Mouse (Mus musculus) MEL (cell line): ENCODE results near the gene Slc29a2. TPM values are rescaled to one million over a fixed set of nuclear protein-coding genes. Genes with fewer than 3 reads are reported as not detected.

Source experiments
- DNase-seq: peaks from one replicate; pipeline ENCODE4 v3.0.0; 2011; ENCODE audit warnings: low read depth, low spot score
- H3K27ac ChIP-seq: 2 replicates; pipeline ENCODE4 v1.5.1; 2012; ENCODE audit warnings: low read depth, mild to moderate bottlenecking, control low read depth, low read length, moderate library complexity; ENCODE audit not compliant: control insufficient read depth
- H3K27me3 ChIP-seq, 2 experiments: fragments of 150-350 bp in 1 of 2; sonication (generic) in 1 of 2; 2 replicates each; pipeline ENCODE4 v1.6.1; 2012; ENCODE audit warnings: low read length in 2 of 2, mild to moderate bottlenecking in 2 of 2, improper control_type of control experiment in 1 of 2, moderate library complexity in 1 of 2; ENCODE audit not compliant: insufficient read depth in 2 of 2, control insufficient read depth in 1 of 2
- H3K36me3 ChIP-seq, 2 experiments: 2 replicates each; pipeline ENCODE4 v1.6.1; 2012 to 2014; ENCODE audit warnings: low read length in 2 of 2, improper control_type of control experiment in 1 of 2, inconsistent platforms in 1 of 2, mild to moderate bottlenecking in 1 of 2; ENCODE audit not compliant: insufficient read depth in 2 of 2, control insufficient read depth in 1 of 2
- H3K4me1 ChIP-seq, 2 experiments: fragments of 150-350 bp in 1 of 2; sonication (generic) in 1 of 2; 2 replicates each; pipeline ENCODE4 v1.6.1; 2012; ENCODE audit warnings: low read length in 2 of 2, improper control_type of control experiment in 1 of 2, mild to moderate bottlenecking in 1 of 2; ENCODE audit not compliant: insufficient read depth in 2 of 2, control insufficient read depth in 1 of 2
- H3K4me3 ChIP-seq, 2 experiments: fragments of 150-350 bp in 1 of 2; sonication (generic) in 1 of 2; 2 replicates each; pipeline ENCODE4 v1.5.1; 2012; ENCODE audit warnings: low read depth in 2 of 2, low read length in 2 of 2, mild to moderate bottlenecking in 2 of 2, moderate library complexity in 2 of 2, control low read depth in 1 of 2, improper control_type of control experiment in 1 of 2; ENCODE audit not compliant: control insufficient read depth in 1 of 2, insufficient read depth in 1 of 2
- H3K79me2 ChIP-seq: 2 replicates; pipeline ENCODE4 v1.6.1; 2012; ENCODE audit warnings: mild to moderate bottlenecking, low read length, moderate library complexity; ENCODE audit not compliant: control insufficient read depth, poor library complexity, insufficient read depth
- H3K9ac ChIP-seq: 2 replicates; pipeline ENCODE4 v1.6.1; 2012; ENCODE audit warnings: low read depth, mild to moderate bottlenecking, control low read depth, low read length, moderate library complexity; ENCODE audit not compliant: control insufficient read depth, poor library complexity, severe bottlenecking
- H3K9me3 ChIP-seq: fragments of 150-350 bp; sonication (generic); replicated peaks from 2 replicates; pipeline ENCODE4 v1.6.1; 2012; ENCODE audit warnings: mild to moderate bottlenecking, low read length, improper control_type of control experiment, moderate library complexity; ENCODE audit not compliant: insufficient read depth
- CHD1 ChIP-seq: IDR thresholded peaks from 2 replicates; pipeline ENCODE4 v1.6.1; 2012; ENCODE audit warnings: low read depth, mild to moderate bottlenecking, inconsistent platforms, low read length, improper control_type of control experiment
- CHD2 ChIP-seq: IDR thresholded peaks from 2 replicates; pipeline ENCODE4 v1.6.1; 2011; ENCODE audit warnings: low read length, improper control_type of control experiment
- E2F4 ChIP-seq: IDR thresholded peaks from 2 replicates; pipeline ENCODE4 v1.6.1; 2011; ENCODE audit warnings: low read depth, low read length, improper control_type of control experiment, borderline replicate concordance
- ELF1 ChIP-seq: IDR thresholded peaks from 2 replicates; pipeline ENCODE4 v1.6.1; 2014; ENCODE audit warnings: low read depth, mild to moderate bottlenecking, inconsistent platforms, low read length, improper control_type of control experiment, moderate library complexity
- EP300 ChIP-seq, 2 experiments: IDR thresholded peaks; 2 replicates each; pipeline ENCODE4 v1.6.1; 2011; ENCODE audit warnings: improper control_type of control experiment in 2 of 2, low read length in 2 of 2, low read depth in 1 of 2, mild to moderate bottlenecking in 1 of 2
- ETS1 ChIP-seq: IDR thresholded peaks from 2 replicates; pipeline ENCODE4 v1.6.1; 2012; ENCODE audit warnings: low read depth, mild to moderate bottlenecking, inconsistent platforms, low read length, improper control_type of control experiment, moderate library complexity
- GABPA ChIP-seq: IDR thresholded peaks from 2 replicates; pipeline ENCODE4 v1.6.1; 2012; ENCODE audit warnings: low read depth, mild to moderate bottlenecking, inconsistent platforms, low read length, improper control_type of control experiment, moderate library complexity
- GATA1 ChIP-seq: IDR thresholded peaks from 2 replicates; pipeline ENCODE4 v1.6.1; 2011; ENCODE audit warnings: low read depth, low read length, improper control_type of control experiment
- HCFC1 ChIP-seq: IDR thresholded peaks from 2 replicates; pipeline ENCODE4 v1.6.1; 2012; ENCODE audit warnings: low read depth, mild to moderate bottlenecking, inconsistent platforms, low read length, improper control_type of control experiment, moderate library complexity
- JUND ChIP-seq: IDR thresholded peaks from 2 replicates; pipeline ENCODE4 v1.6.1; 2011; ENCODE audit warnings: low read depth, mild to moderate bottlenecking, improper control_type of control experiment, low read length
- KAT2A ChIP-seq: conservative IDR thresholded peaks from 2 replicates; pipeline ENCODE4 v1.6.1; 2012; ENCODE audit warnings: low read depth, low read length, improper control_type of control experiment, inconsistent platforms
- MAFK ChIP-seq: IDR thresholded peaks from 2 replicates; pipeline ENCODE4 v1.6.1; 2011; ENCODE audit warnings: low read depth, mild to moderate bottlenecking, low read length, improper control_type of control experiment, borderline replicate concordance
- MAX ChIP-seq: IDR thresholded peaks from 2 replicates; pipeline ENCODE4 v1.6.1; 2011; ENCODE audit warnings: low read length, improper control_type of control experiment
- MAZ ChIP-seq: IDR thresholded peaks from 2 replicates; pipeline ENCODE4 v1.6.1; 2012; ENCODE audit warnings: low read depth, mild to moderate bottlenecking, inconsistent platforms, low read length, improper control_type of control experiment
- MEF2A ChIP-seq: IDR thresholded peaks from 2 replicates; pipeline ENCODE4 v1.6.1; 2014; ENCODE audit warnings: low read depth, mild to moderate bottlenecking, inconsistent platforms, low read length, improper control_type of control experiment; ENCODE audit not compliant: poor library complexity, insufficient replicate concordance, severe bottlenecking; ENCODE audit errors: extremely low read depth
- MXI1 ChIP-seq: IDR thresholded peaks from 2 replicates; pipeline ENCODE4 v1.6.1; 2011; ENCODE audit warnings: mild to moderate bottlenecking, low read depth, low read length, improper control_type of control experiment
- MYC ChIP-seq: IDR thresholded peaks from 2 replicates; pipeline ENCODE4 v1.6.1; 2011; ENCODE audit warnings: low read depth, mild to moderate bottlenecking, low read length, improper control_type of control experiment, moderate library complexity
- NELFE ChIP-seq: IDR thresholded peaks from 2 replicates; pipeline ENCODE4 v1.6.1; 2011; ENCODE audit warnings: low read depth, low read length, improper control_type of control experiment
- NRF1 ChIP-seq: IDR thresholded peaks from 2 replicates; pipeline ENCODE4 v1.6.1; 2014; ENCODE audit warnings: low read depth, mild to moderate bottlenecking, inconsistent platforms, low read length, improper control_type of control experiment, moderate library complexity; ENCODE audit not compliant: poor library complexity, insufficient read depth, severe bottlenecking
- POLR2A ChIP-seq, 2 experiments: IDR thresholded peaks; 2 replicates each; pipeline ENCODE4 v1.6.1; 2011 to 2012; ENCODE audit warnings: low read length in 2 of 2, mild to moderate bottlenecking in 2 of 2, control low read depth in 1 of 2, improper control_type of control experiment in 1 of 2, low read depth in 1 of 2, moderate library complexity in 1 of 2; ENCODE audit not compliant: control insufficient read depth in 1 of 2, insufficient read depth in 1 of 2, poor library complexity in 1 of 2
- POLR2AphosphoS2 ChIP-seq: IDR thresholded peaks from 2 replicates; pipeline ENCODE4 v1.6.1; 2011; ENCODE audit warnings: low read length, improper control_type of control experiment
- POLR2AphosphoS5 ChIP-seq: IDR thresholded peaks from 2 replicates; pipeline ENCODE4 v1.6.1; 2012; ENCODE audit warnings: low read depth, borderline replicate concordance, mild to moderate bottlenecking, inconsistent platforms, low read length, moderate library complexity, mixed read lengths
- RAD21 ChIP-seq: IDR thresholded peaks from 2 replicates; pipeline ENCODE4 v1.6.1; 2011; ENCODE audit warnings: mild to moderate bottlenecking, low read depth, low read length, improper control_type of control experiment
- RCOR1 ChIP-seq: IDR thresholded peaks from 2 replicates; pipeline ENCODE4 v1.6.1; 2012; ENCODE audit warnings: low read depth, mild to moderate bottlenecking, inconsistent platforms, low read length, improper control_type of control experiment
- SIN3A ChIP-seq: IDR thresholded peaks from 2 replicates; pipeline ENCODE4 v1.6.1; 2012; ENCODE audit warnings: low read length, improper control_type of control experiment, inconsistent platforms
- SMC3 ChIP-seq: IDR thresholded peaks from 2 replicates; pipeline ENCODE4 v1.6.1; 2011; ENCODE audit warnings: low read depth, low read length, improper control_type of control experiment
- TAL1 ChIP-seq: IDR thresholded peaks from 2 replicates; pipeline ENCODE4 v1.6.1; 2012; ENCODE audit warnings: mild to moderate bottlenecking, inconsistent platforms, low read length, moderate library complexity, mixed read lengths
- TBP ChIP-seq: IDR thresholded peaks from 2 replicates; pipeline ENCODE4 v1.8.0; 2011; ENCODE audit warnings: low read depth, low read length, improper control_type of control experiment
- UBTF ChIP-seq: IDR thresholded peaks from 2 replicates; pipeline ENCODE4 v1.6.1; 2012; ENCODE audit warnings: low read depth, mild to moderate bottlenecking, inconsistent platforms, low read length, improper control_type of control experiment, moderate library complexity, borderline replicate concordance; ENCODE audit not compliant: insufficient read depth
- USF1 ChIP-seq: IDR thresholded peaks from 2 replicates; pipeline ENCODE4 v1.6.1; 2014; ENCODE audit warnings: low read depth, mild to moderate bottlenecking, inconsistent platforms, low read length, improper control_type of control experiment, moderate library complexity
- USF2 ChIP-seq, 2 experiments: IDR thresholded peaks; 2 replicates each; pipeline ENCODE4 v1.6.1; 2011 to 2012; ENCODE audit warnings: improper control_type of control experiment in 2 of 2, low read length in 2 of 2, borderline replicate concordance in 1 of 2, inconsistent platforms in 1 of 2, low read depth in 1 of 2, mild to moderate bottlenecking in 1 of 2; ENCODE audit not compliant: insufficient read depth in 1 of 2
- ZC3H11A ChIP-seq: IDR thresholded peaks from 2 replicates; pipeline ENCODE4 v1.6.1; 2012; ENCODE audit warnings: low read depth, mild to moderate bottlenecking, inconsistent platforms, low read length, improper control_type of control experiment
- ZKSCAN1 ChIP-seq: IDR thresholded peaks from 2 replicates; pipeline ENCODE4 v1.6.1; 2012; ENCODE audit warnings: low read depth, mild to moderate bottlenecking, inconsistent platforms, low read length, improper control_type of control experiment, moderate library complexity
- ZMIZ1 ChIP-seq: IDR thresholded peaks from 2 replicates; pipeline ENCODE4 v1.6.1; 2012; ENCODE audit warnings: low read depth, mild to moderate bottlenecking, inconsistent platforms, low read length, improper control_type of control experiment, moderate library complexity
- ZNF384 ChIP-seq: IDR thresholded peaks from 2 replicates; pipeline ENCODE4 v1.6.1; 2012; ENCODE audit warnings: low read depth, mild to moderate bottlenecking, inconsistent platforms, low read length, improper control_type of control experiment
- polyA plus RNA-seq, 2 experiments: library from polyadenylated mRNA; stranded (reverse) in 1 of 2; unstranded in 1 of 2; fragments of >175 nt in 1 of 2; fragments of >200 nt in 1 of 2; gene quantifications; 2 replicates each; pipeline versions ENCODE4 v1.2.1 to v1.2.4; 2012; ENCODE audit warnings: low replicate concordance in 2 of 2, low read depth in 1 of 2; ENCODE audit not compliant: insufficient read length in 2 of 2, insufficient read depth in 1 of 2, missing spikeins in 1 of 2
- total RNA-seq: library from RNA; depleted of rRNA; stranded (reverse); fragments of 300-350 nt; gene quantifications from 2 replicates; pipeline ENCODE4 v1.2.3, GENCODE M21; 2012

The Slc29a2 gene
- total and polyA plus RNA-seq, 3 experiments = 3.2 to 10.9 TPM; not detected in 1

GRCm38 (mm10) chr19:5071545-5072369 lies 48.1 kb downstream of the Slc29a2 start:
- H3K36me3 ChIP-seq = peaks cover 0 to 2% of the 10 kb centered on the region in 2 experiments; a peak in 1 of 4 replicates
- peak overlapping the region; percentile 77 for H3K9ac ChIP-seq
- no peaks in the 10 kb centered on the region for H3K27me3 ChIP-seq
- H3K4me1 ChIP-seq = peaks cover 5 to 29% of the 10 kb centered on the region in 2 experiments
- H3K79me2 ChIP-seq = peaks cover 2% of the 10 kb centered on the region; the same call in 1 of the 2 replicates
- no peaks in the 10 kb centered on the region for H3K9me3 ChIP-seq
- H3K27ac ChIP-seq = peak overlapping the region; percentile 39
- DNase-seq = peak; percentile 94
- peak overlapping the region; percentile 56 to 68 for H3K4me3 ChIP-seq
- TF ChIP-seq SIN3A = no peak; the same call in 1 of the 2 replicates
- no peak for TF ChIP-seq ZMIZ1
- 0 out of 2 replicates have a peak, but pooled peaks have one; percentile 52 for TF ChIP-seq CHD1
- TF ChIP-seq JUND = no peak
- TF ChIP-seq GATA1 = no peak
- no peak for TF ChIP-seq NRF1
- no peak for TF ChIP-seq ZNF384
- TF ChIP-seq ZC3H11A = no peak
- TF ChIP-seq KAT2A = no peak
- no peak for TF ChIP-seq ELF1
- no peak for TF ChIP-seq MYC
- no peak for TF ChIP-seq MAFK
- TF ChIP-seq TAL1 = no peak
- 0 out of 2 replicates have a peak, but pooled peaks have one; percentile 21 for TF ChIP-seq HCFC1
- no peak for TF ChIP-seq ETS1
- no peak for TF ChIP-seq USF1
- TF ChIP-seq CHD2 = no peak
- no peak for TF ChIP-seq ZKSCAN1
- peak; percentile 2 to 55; a peak in 2 of 4 replicates for TF ChIP-seq POLR2A (IDR thresholded peaks at IDR 0.05; ENCODE audit: control insufficient read depth in 1 of 2, insufficient read depth in 1 of 2, low read depth in 1 of 2, low read length in 2 of 2, poor library complexity in 1 of 2)
- TF ChIP-seq MAZ = peak; percentile 61; the same call in 1 of the 2 replicates
- TF ChIP-seq TBP = 0 out of 2 replicates have a peak, but pooled peaks have one; percentile 12
- TF ChIP-seq GABPA = no peak
- no peak for TF ChIP-seq USF2 (IDR thresholded peaks at IDR 0.05; ENCODE audit: borderline replicate concordance in 1 of 2, insufficient read depth in 1 of 2, low read depth in 1 of 2, low read length in 2 of 2)
- TF ChIP-seq EP300 (IDR thresholded peaks at IDR 0.05; ENCODE audit: low read depth in 1 of 2, low read length in 2 of 2) = no peak
- TF ChIP-seq MXI1 = peak; percentile 38; the same call in 1 of the 2 replicates
- no peak for TF ChIP-seq MAX
- no peak for TF ChIP-seq SMC3
- TF ChIP-seq UBTF = no peak
- TF ChIP-seq MEF2A = no peak
- TF ChIP-seq RAD21 = no peak
- no peak for TF ChIP-seq POLR2AphosphoS2
- TF ChIP-seq E2F4 = no peak
- TF ChIP-seq NELFE = peak; percentile 37; the same call in 1 of the 2 replicates
- no peak for TF ChIP-seq RCOR1
- TF ChIP-seq POLR2AphosphoS5 = no peak
